In genomic region chr1:155596576-155596975, GRCm38 (mm10) we compare ENCODE assay signal across 21 mouse cellular contexts.
"Had no signal": no experiment of that assay in that cellular context is flagged by ENCODE, and none has a peak within 500 bp of the region (broad histone marks: within the 10 kb centered on the region; RNA-seq: fewer than 3 reads in every experiment).

No protein-coding gene starts in this region.

- H3K36me3 ChIP-seq: heart, embryonic 10.5 days; heart, embryonic 12.5 days; hindbrain, embryonic 10.5 days; hindbrain, embryonic 12.5 days; intestine, embryonic 15.5 days; limb, embryonic 10.5 days; limb, embryonic 12.5 days; liver, embryonic 13.5 days; liver, embryonic 15.5 days had no signal

- H3K4me3 ChIP-seq: gastrocnemius, adult 2 months; heart, embryonic 10.5 days; heart, embryonic 12.5 days; hindbrain, embryonic 10.5 days; hindbrain, embryonic 12.5 days; intestine, embryonic 15.5 days; layer of hippocampus, adult 2 months; left cerebral cortex, adult 2 months; limb, embryonic 10.5 days; limb, embryonic 12.5 days; liver, embryonic 13.5 days; liver, embryonic 15.5 days had no signal

- DNase-seq: gastrocnemius, adult 2 months; gastrocnemius, postnatal 10 days; gastrocnemius, postnatal 25 days; heart, adult 18-20 months; heart, postnatal 10 days; heart, postnatal 4 days; liver; liver, embryonic 13.5 days; liver, postnatal 0 days had no signal

- H3K27me3 ChIP-seq: heart, embryonic 12.5 days; hindbrain, embryonic 12.5 days; intestine, embryonic 15.5 days; limb, embryonic 12.5 days; liver, embryonic 13.5 days; liver, embryonic 15.5 days had no signal

- H3K4me1 ChIP-seq: heart, embryonic 10.5 days; heart, embryonic 12.5 days; hindbrain, embryonic 10.5 days; hindbrain, embryonic 12.5 days; intestine, embryonic 15.5 days; limb, embryonic 10.5 days; limb, embryonic 12.5 days; liver, embryonic 13.5 days; liver, embryonic 15.5 days had no signal

- H3K27ac ChIP-seq: gastrocnemius, adult 2 months; heart, embryonic 10.5 days; hindbrain, embryonic 10.5 days; hindbrain, embryonic 12.5 days; hindbrain, embryonic 14.5 days; intestine, embryonic 15.5 days; kidney, postnatal 0 days; layer of hippocampus, adult 2 months; left cerebral cortex, adult 2 months; limb, embryonic 10.5 days; limb, embryonic 12.5 days; liver, embryonic 13.5 days; liver, embryonic 15.5 days had no signal
